Mouse (Mus musculus): ENCODE results near the gene Grap2. TPM values are rescaled to one million over a fixed set of nuclear protein-coding genes. Genes with fewer than 3 reads are reported as not detected.
A peak's percentile ranks its signal among the peaks of the same experiment; 100 is the strongest.

Gene Grap2
- polyA plus RNA-seq, 1 experiment: not detected

DNA sequence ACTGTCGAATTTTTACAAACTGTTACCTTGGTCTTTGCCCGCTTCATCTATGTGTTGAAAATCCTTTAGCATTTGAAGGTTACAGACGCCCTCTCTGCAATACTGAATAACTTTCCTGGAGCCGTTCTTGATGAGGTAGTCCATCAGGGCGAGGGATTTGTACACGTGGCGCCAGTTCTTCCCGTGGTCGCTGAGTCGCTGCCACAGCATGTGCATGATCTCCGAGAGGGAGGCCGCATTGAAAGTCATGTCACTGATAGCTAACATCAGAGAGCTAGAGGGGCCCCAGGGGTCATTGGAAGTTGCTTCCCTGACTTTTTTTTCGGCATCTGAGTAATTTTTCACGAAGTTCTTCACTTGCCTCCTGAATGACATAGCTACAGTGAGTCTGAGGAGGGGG, 12.4 kb upstream of the Grap2 start:
- H3K4me2 ChIP-seq (ENCODE audit: low read depth): peak overlapping the region; percentile 46

GRCm38 (mm10) chr15:80560646-80561580, 11.5 kb upstream of the Grap2 start:
- TF ChIP-seq REST (IDR thresholded peaks at IDR 0.05; ENCODE audit: insufficient read depth, insufficient read length): no peak
- no peak for TF ChIP-seq MYOG (IDR thresholded peaks at IDR 0.05; ENCODE audit: control insufficient read depth in 1 of 3, insufficient read depth in 1 of 3, insufficient read length in 2 of 3, low read depth in 2 of 3)
- no peak for TF ChIP-seq MYOD1 (IDR thresholded peaks at IDR 0.05; ENCODE audit: control insufficient read depth in 1 of 3, insufficient read length in 2 of 3, low read depth in 2 of 3)
- TF ChIP-seq TCF12 (IDR thresholded peaks at IDR 0.05; ENCODE audit: insufficient read depth, poor library complexity, severe bottlenecking): no peak
- no peak for TF ChIP-seq CEBPB (IDR thresholded peaks at IDR 0.05; ENCODE audit: insufficient read depth, poor library complexity, severe bottlenecking)
- no peak for TF ChIP-seq MAX (IDR thresholded peaks at IDR 0.05; ENCODE audit: low read depth)
- TF ChIP-seq USF1 (IDR thresholded peaks at IDR 0.05; ENCODE audit: low read depth): no peak
- no peak for TF ChIP-seq POLR2AphosphoS2 (IDR thresholded peaks at IDR 0.05; ENCODE audit: insufficient read length, low read depth)
- TF ChIP-seq E2F4 (IDR thresholded peaks at IDR 0.05; ENCODE audit: insufficient read depth): no peak
- TF ChIP-seq TCF3 (IDR thresholded peaks at IDR 0.05; ENCODE audit: insufficient read length, low read depth): no peak
- no peak for TF ChIP-seq POLR2A (IDR thresholded peaks at IDR 0.05; ENCODE audit: insufficient read length, low read depth)
- TF ChIP-seq SRF (IDR thresholded peaks at IDR 0.05; ENCODE audit: control insufficient read depth, insufficient read length, low read depth): no peak

More for the DNA sequence above, 12.4 kb upstream of the Grap2 start:
- Histone ChIP-seq H3K27me3 (ENCODE audit: control insufficient read depth, insufficient read depth, insufficient read length) (no peaks in the 10 kb centered on the region), H3K36me3 (ENCODE audit: control insufficient read depth, insufficient read depth) (no peaks in the 10 kb centered on the region), H3ac (ENCODE audit: control insufficient read depth, insufficient read length) (no peak overlapping the region), H3K4me3 (no peak overlapping the region), H3K79me2 (ENCODE audit: control insufficient read depth, insufficient read depth) (no peaks in the 10 kb centered on the region)
- TF ChIP-seq POLR2AphosphoS2 (IDR thresholded peaks at IDR 0.05; ENCODE audit: insufficient read length, low read depth) (no peak), POLR2A (IDR thresholded peaks at IDR 0.05; ENCODE audit: insufficient read length, low read depth) (no peak), TCF12 (IDR thresholded peaks at IDR 0.05; ENCODE audit: insufficient read depth, poor library complexity, severe bottlenecking) (no peak), SRF (IDR thresholded peaks at IDR 0.05; ENCODE audit: control insufficient read depth, insufficient read length, low read depth) (no peak), MYOD1 (IDR thresholded peaks at IDR 0.05; ENCODE audit: control insufficient read depth in 1 of 3, insufficient read length in 2 of 3, low read depth in 2 of 3) (no peak), REST (IDR thresholded peaks at IDR 0.05; ENCODE audit: insufficient read depth, insufficient read length) (no peak), MYOG (IDR thresholded peaks at IDR 0.05; ENCODE audit: control insufficient read depth in 1 of 3, insufficient read depth in 1 of 3, insufficient read length in 2 of 3, low read depth in 2 of 3) (no peak), USF1 (IDR thresholded peaks at IDR 0.05; ENCODE audit: low read depth) (no peak), CEBPB (IDR thresholded peaks at IDR 0.05; ENCODE audit: insufficient read depth, poor library complexity, severe bottlenecking) (no peak), MAX (IDR thresholded peaks at IDR 0.05; ENCODE audit: low read depth) (no peak), TCF3 (IDR thresholded peaks at IDR 0.05; ENCODE audit: insufficient read length, low read depth) (no peak)

GRCm38 (mm10) chr15:80562446-80562845, 9.9 kb upstream of the Grap2 start:
- Histone ChIP-seq H3K4me3 (no peak overlapping the region), H3K4me2 (ENCODE audit: low read depth) (no peak overlapping the region), H3ac (ENCODE audit: control insufficient read depth, insufficient read length) (no peak overlapping the region), H3K27me3 (ENCODE audit: control insufficient read depth, insufficient read depth, insufficient read length) (no peaks in the 10 kb centered on the region), H3K36me3 (ENCODE audit: control insufficient read depth, insufficient read depth) (no peaks in the 10 kb centered on the region), H3K79me2 (ENCODE audit: control insufficient read depth, insufficient read depth) (no peaks in the 10 kb centered on the region)
- TF ChIP-seq USF1 (IDR thresholded peaks at IDR 0.05; ENCODE audit: low read depth) (no peak), MAX (IDR thresholded peaks at IDR 0.05; ENCODE audit: low read depth) (no peak), SRF (IDR thresholded peaks at IDR 0.05; ENCODE audit: control insufficient read depth, insufficient read length, low read depth) (no peak), CEBPB (IDR thresholded peaks at IDR 0.05; ENCODE audit: insufficient read depth, poor library complexity, severe bottlenecking) (no peak), REST (IDR thresholded peaks at IDR 0.05; ENCODE audit: insufficient read depth, insufficient read length) (no peak), POLR2A (IDR thresholded peaks at IDR 0.05; ENCODE audit: insufficient read length, low read depth) (no peak), TCF12 (IDR thresholded peaks at IDR 0.05; ENCODE audit: insufficient read depth, poor library complexity, severe bottlenecking) (no peak), MYOG (IDR thresholded peaks at IDR 0.05; ENCODE audit: control insufficient read depth in 1 of 3, insufficient read depth in 1 of 3, insufficient read length in 2 of 3, low read depth in 2 of 3) (no peak), MYOD1 (IDR thresholded peaks at IDR 0.05; ENCODE audit: control insufficient read depth in 1 of 3, insufficient read length in 2 of 3, low read depth in 2 of 3) (no peak)

More at GRCm38 (mm10) chr15:80560646-80561580, 11.5 kb upstream of the Grap2 start:
- H3K36me3 ChIP-seq (ENCODE audit: control insufficient read depth, insufficient read depth): no peaks in the 10 kb centered on the region
- H3K27me3 ChIP-seq (ENCODE audit: control insufficient read depth, insufficient read depth, insufficient read length): no peaks in the 10 kb centered on the region
- no peaks in the 10 kb centered on the region for H3K79me2 ChIP-seq (ENCODE audit: control insufficient read depth, insufficient read depth)
- no peak overlapping the region for H3ac ChIP-seq (ENCODE audit: control insufficient read depth, insufficient read length)
- no peak overlapping the region for H3K4me3 ChIP-seq
- peak overlapping the region; percentile 77 for H3K4me2 ChIP-seq (ENCODE audit: low read depth)

- H3K4me3 ChIP-seq: no peak overlapping the region
- no peaks in the 10 kb centered on the region for H3K79me2 ChIP-seq (ENCODE audit: control insufficient read depth, insufficient read depth)
- no peaks in the 10 kb centered on the region for H3K27me3 ChIP-seq (ENCODE audit: control insufficient read depth, insufficient read depth, insufficient read length)
- H3K36me3 ChIP-seq (ENCODE audit: control insufficient read depth, insufficient read depth): no peaks in the 10 kb centered on the region
- no peak overlapping the region for H3K4me2 ChIP-seq (ENCODE audit: low read depth)
- no peak for TF ChIP-seq POLR2AphosphoS2 (IDR thresholded peaks at IDR 0.05; ENCODE audit: insufficient read length, low read depth)
- no peak for TF ChIP-seq E2F4 (IDR thresholded peaks at IDR 0.05; ENCODE audit: insufficient read depth)
- no peak for TF ChIP-seq TCF12 (IDR thresholded peaks at IDR 0.05; ENCODE audit: insufficient read depth, poor library complexity, severe bottlenecking)
- TF ChIP-seq TCF3 (IDR thresholded peaks at IDR 0.05; ENCODE audit: insufficient read length, low read depth): no peak
- TF ChIP-seq MYOG (IDR thresholded peaks at IDR 0.05; ENCODE audit: control insufficient read depth in 1 of 3, insufficient read depth in 1 of 3, insufficient read length in 2 of 3, low read depth in 2 of 3): no peak
- TF ChIP-seq USF1 (IDR thresholded peaks at IDR 0.05; ENCODE audit: low read depth): no peak
- TF ChIP-seq REST (IDR thresholded peaks at IDR 0.05; ENCODE audit: insufficient read depth, insufficient read length): no peak
- no peak for TF ChIP-seq POLR2A (IDR thresholded peaks at IDR 0.05; ENCODE audit: insufficient read length, low read depth)
- no peak for TF ChIP-seq MYOD1 (IDR thresholded peaks at IDR 0.05; ENCODE audit: control insufficient read depth in 1 of 3, insufficient read length in 2 of 3, low read depth in 2 of 3)
- TF ChIP-seq MAX (IDR thresholded peaks at IDR 0.05; ENCODE audit: low read depth): no peak
- H3ac ChIP-seq (ENCODE audit: control insufficient read depth, insufficient read length): no peak overlapping the region
Measured at GRCm38 (mm10) chr15:80563634-80564208, 8.7 kb upstream of the Grap2 start.

Measured in myocyte (in vitro differentiated cells).